Mouse (Mus musculus) kidney, embryonic 15.5 days (tissue): Measurements from ENCODE around the gene Msi1. TPM values are rescaled to one million over a fixed set of nuclear protein-coding genes. Genes with fewer than 3 reads are reported as not detected.
A peak's percentile ranks its signal among the peaks of the same experiment; 100 is the strongest.
"Not testable (repeated sequence)": the region's sequence is repeated elsewhere in the genome, so short reads cannot be mapped to it uniquely, and the experiment has no call there.

Experiments used
- ATAC-seq: fragments of 200-750 bp; cut with Nextera tagmentation; replicated peaks from 2 replicates; pipeline ENCODE4 v1.8.0; 2017; ENCODE audit warnings: moderate TSS enrichment; ENCODE audit not compliant: low FRiP score
- H3K27ac ChIP-seq: fragments of 300-500 bp; sonication (generic); 2 replicates; pipeline ENCODE4 v1.5.1; 2015; ENCODE audit warnings: mild to moderate bottlenecking, inconsistent platforms
- H3K27me3 ChIP-seq: fragments of 300-500 bp; sonication (generic); 2 replicates; pipeline ENCODE4 v1.6.1; 2015; ENCODE audit warnings: inconsistent platforms
- H3K36me3 ChIP-seq: fragments of 300-500 bp; sonication (generic); 2 replicates; pipeline ENCODE4 v1.6.1; 2015; ENCODE audit warnings: inconsistent platforms
- H3K4me1 ChIP-seq: fragments of 300-500 bp; sonication (generic); 2 replicates; pipeline ENCODE4 v1.6.1; 2015; ENCODE audit warnings: inconsistent platforms
- H3K4me2 ChIP-seq: fragments of 300-500 bp; sonication (generic); 2 replicates; pipeline ENCODE4 v1.6.1; 2015; ENCODE audit warnings: moderate library complexity, mild to moderate bottlenecking, inconsistent platforms
- H3K4me3 ChIP-seq: fragments of 300-500 bp; sonication (generic); replicated peaks from 2 replicates; pipeline ENCODE4 v1.5.1; 2015; ENCODE audit warnings: mild to moderate bottlenecking, inconsistent platforms
- H3K9ac ChIP-seq: fragments of 300-500 bp; sonication (generic); 2 replicates; pipeline ENCODE4 v1.6.1; 2015; ENCODE audit warnings: mild to moderate bottlenecking, inconsistent platforms
- H3K9me3 ChIP-seq: fragments of 300-500 bp; sonication (generic); replicated peaks from 2 replicates; pipeline ENCODE4 v1.6.1; 2016; ENCODE audit warnings: inconsistent platforms
- WGBS: fragments of 180-500 bp; shearing (Covaris S2); methylation state at CpG from one replicate; pipeline ENCODE4 v1.1.7; 2015; ENCODE audit warnings: mixed read lengths; 5-methylcytosine and 5-hydroxymethylcytosine counted together
- polyA plus RNA-seq: library from polyadenylated mRNA; unstranded; fragments of >200 nt; fragmentation: Nextera tagmentation; extraction: Ambion mirVana; gene quantifications from 2 replicates; pipeline ENCODE4 v1.2.1, GENCODE M21; 2015

Gene Msi1
- polyA plus RNA-seq, 1 experiment from 2014 or later: 22.0 TPM

- H3K36me3 ChIP-seq: no peaks in the 10 kb centered on the region
These were observed 58.7 kb downstream of the Msi1 start for GRCm38 (mm10) chr5:115487942-115488580.

GRCm38 (mm10) chr5:115488841-115489698, 59.7 kb downstream of the Msi1 start:
- peak; percentile 71 for ATAC-seq
- H3K9ac ChIP-seq: peak overlapping the region; percentile 75
- peak overlapping the region; percentile 100 for H3K27ac ChIP-seq
- H3K4me2 ChIP-seq: peak overlapping the region; percentile 57
- H3K9me3 ChIP-seq: no peaks in the 10 kb centered on the region
- no peaks in the 10 kb centered on the region for H3K36me3 ChIP-seq
- WGBS: under 1% methylated on average over 39 of the region's 39 CpGs
- peaks cover 47% of the 10 kb centered on the region for H3K4me1 ChIP-seq
- peak overlapping the region; percentile 32 for H3K4me3 ChIP-seq
- no peaks in the 10 kb centered on the region for H3K27me3 ChIP-seq

More at GRCm38 (mm10) chr5:115487942-115488580, 58.7 kb downstream of the Msi1 start:
- ATAC-seq: no peak
- WGBS: 76% methylated on average over 9 of the region's 9 CpGs
- H3K9ac ChIP-seq: no peak overlapping the region
- H3K4me1 ChIP-seq: peaks cover 43% of the 10 kb centered on the region
- no peak overlapping the region for H3K4me3 ChIP-seq
- H3K4me2 ChIP-seq: 0 out of 2 replicates have a peak overlapping the region, but pooled peaks have one; percentile 57
- H3K27me3 ChIP-seq: no peaks in the 10 kb centered on the region
- H3K27ac ChIP-seq: peak overlapping the region; percentile 100; the same call in 1 of the 2 replicates
- H3K9me3 ChIP-seq: no peaks in the 10 kb centered on the region

- under 1% methylated on average over 50 of the region's 50 CpGs for WGBS
- H3K9ac ChIP-seq: peak overlapping the region; percentile 75
These were observed 60.6 kb downstream of the Msi1 start for GRCm38 (mm10) chr5:115489699-115490637.

GRCm38 (mm10) chr5:115490638-115491000, 61.2 kb downstream of the Msi1 start:
- Histone ChIP-seq H3K4me1 (peaks cover 40% of the 10 kb centered on the region), H3K27ac (peak overlapping the region; percentile 100), H3K4me2 (peak overlapping the region; percentile 73), H3K9ac (no peak overlapping the region), H3K36me3 (no peaks in the 10 kb centered on the region), H3K4me3 (0 out of 2 replicates have a peak overlapping the region, but pooled peaks have one; percentile 3), H3K27me3 (no peaks in the 10 kb centered on the region), H3K9me3 (no peaks in the 10 kb centered on the region)
- 13% methylated on average over 8 of the region's 8 CpGs for WGBS
- no peak for ATAC-seq

More at GRCm38 (mm10) chr5:115489699-115490637, 60.6 kb downstream of the Msi1 start:
- Histone ChIP-seq H3K4me3 (peak overlapping the region; percentile 32), H3K36me3 (no peaks in the 10 kb centered on the region), H3K27ac (peak overlapping the region; percentile 100), H3K4me2 (peak overlapping the region; percentile 73), H3K27me3 (no peaks in the 10 kb centered on the region), H3K4me1 (peaks cover 43% of the 10 kb centered on the region), H3K9me3 (no peaks in the 10 kb centered on the region)
- peak; percentile 85 for ATAC-seq

- 33% methylated on average over 5 of the region's 5 CpGs for WGBS
- Histone ChIP-seq H3K4me2 (peak overlapping the region; percentile 73), H3K4me1 (peaks cover 35% of the 10 kb centered on the region), H3K9me3 (no peaks in the 10 kb centered on the region), H3K9ac (no peak overlapping the region), H3K4me3 (no peak overlapping the region), H3K36me3 (no peaks in the 10 kb centered on the region), H3K27me3 (no peaks in the 10 kb centered on the region), H3K27ac (no peak overlapping the region)
- no peak for ATAC-seq
These were observed 61.7 kb downstream of the Msi1 start for GRCm38 (mm10) chr5:115491076-115491475.

GRCm38 (mm10) chr5:115491771-115492322, 62.4 kb downstream of the Msi1 start:
- no peaks in the 10 kb centered on the region for H3K36me3 ChIP-seq
- peak overlapping the region; percentile 33; the same call in 1 of the 2 replicates for H3K9ac ChIP-seq
- H3K4me3 ChIP-seq: peak overlapping the region; percentile 29
- H3K27me3 ChIP-seq: no peaks in the 10 kb centered on the region
- H3K9me3 ChIP-seq: no peaks in the 10 kb centered on the region
- H3K27ac ChIP-seq: peak overlapping the region; percentile 55
- peaks cover 34% of the 10 kb centered on the region for H3K4me1 ChIP-seq
- peak overlapping the region; percentile 73 for H3K4me2 ChIP-seq
- peak; percentile 9; the same call in 1 of the 2 replicates for ATAC-seq
- 3% methylated on average over 28 of the region's 28 CpGs for WGBS

GRCm38 (mm10) chr5:115492711-115493335, 63.4 kb downstream of the Msi1 start:
- Histone ChIP-seq H3K4me3 (no peak overlapping the region), H3K27me3 (no peaks in the 10 kb centered on the region), H3K4me2 (no peak overlapping the region), H3K36me3 (no peaks in the 10 kb centered on the region), H3K27ac (no peak overlapping the region), H3K9me3 (no peaks in the 10 kb centered on the region), H3K9ac (no peak overlapping the region), H3K4me1 (peaks cover 34% of the 10 kb centered on the region)
- 59% methylated on average over 6 of the region's 6 CpGs for WGBS
- no peak for ATAC-seq

- no peak overlapping the region for H3K4me3 ChIP-seq
- 50% methylated on average over 5 of the region's 5 CpGs for WGBS
- no peaks in the 10 kb centered on the region for H3K9me3 ChIP-seq
- H3K4me2 ChIP-seq: no peak overlapping the region
- H3K36me3 ChIP-seq: no peaks in the 10 kb centered on the region
- H3K4me1 ChIP-seq: peaks cover 33% of the 10 kb centered on the region
- H3K9ac ChIP-seq: no peak overlapping the region
- H3K27me3 ChIP-seq: no peaks in the 10 kb centered on the region
- peak overlapping the region; percentile 32; the same call in 1 of the 2 replicates for H3K27ac ChIP-seq
- no peak for ATAC-seq
These were observed 64.0 kb downstream of the Msi1 start for GRCm38 (mm10) chr5:115493441-115493840.

GRCm38 (mm10) chr5:115495618-115496017, 66.2 kb downstream of the Msi1 start:
- not testable (repeated sequence) for H3K27me3 ChIP-seq, H3K4me2 ChIP-seq, H3K9ac ChIP-seq, H3K27ac ChIP-seq, ATAC-seq, H3K4me3 ChIP-seq, H3K36me3 ChIP-seq, H3K9me3 ChIP-seq
- H3K4me1 ChIP-seq: peaks cover 34% of the 10 kb centered on the region
- 91% methylated on average over 3 of the region's 3 CpGs for WGBS

GRCm38 (mm10) chr5:115497033-115497432, 67.6 kb downstream of the Msi1 start:
- H3K36me3 ChIP-seq: no peaks in the 10 kb centered on the region
- H3K9me3 ChIP-seq: no peaks in the 10 kb centered on the region
- H3K4me1 ChIP-seq: peaks cover 22% of the 10 kb centered on the region
- WGBS: 69% methylated on average over 7 of the region's 7 CpGs
- H3K4me3 ChIP-seq: no peak overlapping the region
- H3K27ac ChIP-seq: no peak overlapping the region
- H3K4me2 ChIP-seq: no peak overlapping the region
- H3K9ac ChIP-seq: no peak overlapping the region
- no peaks in the 10 kb centered on the region for H3K27me3 ChIP-seq
- no peak for ATAC-seq
